Mouse (Mus musculus): ENCODE results near the gene Prss50. TPM values are rescaled to one million over a fixed set of nuclear protein-coding genes. Genes with fewer than 3 reads are reported as not detected.
"Not testable (repeated sequence)": the region's sequence is repeated elsewhere in the genome, so short reads cannot be mapped to it uniquely, and the experiment has no call there.

The Prss50 gene
- polyA plus RNA-seq (2014; fragmentation: Nextera tagmentation; extraction: Ambion mirVana), result 0.24 and 0.43 TPM in 2 replicates

GRCm38 (mm10) chr9:110857781-110858472 is at the start of gene Prss50:
Gene Prss50, plus strand, starts transcription at chr9:110857967.
- H3K27me3 ChIP-seq (ENCODE audit: control insufficient read depth, insufficient read depth, low read length), result no peaks in the 10 kb centered on the region; the same call in 1 of the 2 replicates
- H3K4me3 ChIP-seq (ENCODE audit: low read depth, low read length), result peak within 1 kb of the TSS; percentile 16
- no peaks in the 10 kb centered on the region for H3K36me3 ChIP-seq (ENCODE audit: control insufficient read depth, insufficient read depth, low read length)
- ATAC-seq (ENCODE audit: low read depth), result no peak
- no peak within 1 kb of the TSS for H3K9ac ChIP-seq (replicated peaks; ENCODE audit: low read depth, low read length)
- no peaks in the 10 kb centered on the region for H3K4me1 ChIP-seq (ENCODE audit: control insufficient read depth, insufficient read depth, low read length)
- H3K27ac ChIP-seq (ENCODE audit: low read depth, low read length), result no peak within 1 kb of the TSS
- H3K9me3 ChIP-seq (ENCODE audit: control insufficient read depth, low read length), result no peaks in the 10 kb centered on the region
- peak within 1 kb of the TSS; percentile 42 for H3K4me2 ChIP-seq (ENCODE audit: low read depth, low read length)
- WGBS, result 12% methylated on average over 47 of the region's 50 CpGs

- Histone ChIP-seq H3K36me3 (ENCODE audit: control insufficient read depth, insufficient read depth, low read length) (no peaks in the 10 kb centered on the region), H3K4me2 (ENCODE audit: low read depth, low read length) (no peak overlapping the region), H3K9ac (replicated peaks; ENCODE audit: low read depth, low read length) (no peak overlapping the region), H3K4me3 (ENCODE audit: low read depth, low read length) (no peak overlapping the region), H3K27me3 (ENCODE audit: control insufficient read depth, insufficient read depth, low read length) (no peaks in the 10 kb centered on the region), H3K4me1 (ENCODE audit: control insufficient read depth, insufficient read depth, low read length) (no peaks in the 10 kb centered on the region), H3K27ac (ENCODE audit: low read depth, low read length) (no peak overlapping the region), H3K9me3 (ENCODE audit: control insufficient read depth, low read length) (no peaks in the 10 kb centered on the region)
- 91% methylated on average over 4 of the region's 4 CpGs for WGBS
- ATAC-seq (ENCODE audit: low read depth), result no peak
These were observed 47.7 kb upstream of the Prss50 start for GRCm38 (mm10) chr9:110810051-110810450.

- Histone ChIP-seq H3K9me3 (ENCODE audit: control insufficient read depth, low read length) (no peaks in the 10 kb centered on the region), H3K27me3 (ENCODE audit: control insufficient read depth, insufficient read depth, low read length) (no peaks in the 10 kb centered on the region), H3K36me3 (ENCODE audit: control insufficient read depth, insufficient read depth, low read length) (no peaks in the 10 kb centered on the region), H3K4me1 (ENCODE audit: control insufficient read depth, insufficient read depth, low read length) (no peaks in the 10 kb centered on the region), H3K4me3 (ENCODE audit: low read depth, low read length) (no peak within 1 kb of the TSS), H3K4me2 (ENCODE audit: low read depth, low read length) (no peak within 1 kb of the TSS), H3K9ac (replicated peaks; ENCODE audit: low read depth, low read length) (no peak within 1 kb of the TSS), H3K27ac (ENCODE audit: low read depth, low read length) (no peak within 1 kb of the TSS)
- 65% methylated on average over 18 of the region's 18 CpGs for WGBS
- ATAC-seq (ENCODE audit: low read depth), result no peak
These were observed 44.0 kb upstream of the Prss50 start, which contains the start of gene Prss44 for GRCm38 (mm10) chr9:110813789-110814188. Gene Prss44, plus strand, starts transcription at chr9:110813994.

DNA sequence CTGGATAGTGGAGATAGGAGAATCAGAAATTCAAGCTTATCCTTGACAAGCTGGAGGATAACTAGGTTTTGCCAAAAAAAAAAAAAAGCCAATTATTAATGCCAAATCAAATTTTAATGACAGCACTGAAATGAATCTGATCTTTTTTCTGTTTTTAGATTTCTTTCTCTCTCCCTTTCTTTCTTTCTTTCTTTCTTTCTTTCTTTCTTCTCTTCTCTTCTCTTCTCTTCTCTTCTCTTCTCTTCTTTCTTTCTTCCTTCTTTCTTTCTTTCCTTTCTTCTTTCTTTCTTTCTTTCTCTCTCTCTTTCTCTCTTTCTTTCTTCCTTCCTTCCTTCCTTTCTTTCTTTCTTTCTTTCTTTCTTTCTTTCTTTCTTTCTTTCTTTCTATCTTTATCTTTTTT is 37.2 kb upstream of the Prss50 start:
- H3K27ac ChIP-seq (ENCODE audit: low read depth, low read length); H3K4me2 ChIP-seq (ENCODE audit: low read depth, low read length); H3K27me3 ChIP-seq (ENCODE audit: control insufficient read depth, insufficient read depth, low read length); H3K36me3 ChIP-seq (ENCODE audit: control insufficient read depth, insufficient read depth, low read length); H3K9me3 ChIP-seq (ENCODE audit: control insufficient read depth, low read length); H3K4me1 ChIP-seq (ENCODE audit: control insufficient read depth, insufficient read depth, low read length); H3K9ac ChIP-seq (replicated peaks; ENCODE audit: low read depth, low read length); H3K4me3 ChIP-seq (ENCODE audit: low read depth, low read length); ATAC-seq (ENCODE audit: low read depth): not testable (repeated sequence)

- Histone ChIP-seq H3K36me3 (ENCODE audit: control insufficient read depth, insufficient read depth, low read length) (no peaks in the 10 kb centered on the region), H3K9me3 (ENCODE audit: control insufficient read depth, low read length) (no peaks in the 10 kb centered on the region), H3K9ac (replicated peaks; ENCODE audit: low read depth, low read length) (no peak overlapping the region), H3K4me2 (ENCODE audit: low read depth, low read length) (no peak overlapping the region), H3K4me1 (ENCODE audit: control insufficient read depth, insufficient read depth, low read length) (no peaks in the 10 kb centered on the region), H3K4me3 (ENCODE audit: low read depth, low read length) (no peak overlapping the region), H3K27me3 (ENCODE audit: control insufficient read depth, insufficient read depth, low read length) (no peaks in the 10 kb centered on the region), H3K27ac (ENCODE audit: low read depth, low read length) (no peak overlapping the region)
- no peak for ATAC-seq (ENCODE audit: low read depth)
- WGBS, result 89% methylated on average over 7 of the region's 7 CpGs
These were observed 36.3 kb upstream of the Prss50 start for GRCm38 (mm10) chr9:110821436-110821835.

DNA sequence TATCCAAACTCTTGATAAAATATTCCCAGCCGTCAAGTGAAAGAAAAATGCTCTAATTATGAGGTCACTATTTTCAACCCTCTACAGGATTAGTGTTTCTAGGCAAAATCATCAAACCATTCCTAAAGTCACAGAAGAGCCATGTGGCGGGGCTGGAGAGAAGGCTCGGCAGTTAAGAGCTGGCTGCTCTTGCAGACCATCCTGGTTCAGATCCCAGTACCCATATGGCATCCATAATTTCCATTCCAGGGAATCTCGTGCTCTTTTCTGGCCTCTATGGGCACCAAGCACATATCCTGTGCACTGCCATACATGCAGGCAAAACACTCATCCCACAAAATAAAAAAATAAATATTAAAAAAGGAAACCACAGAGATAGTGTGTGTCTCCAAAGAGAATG is 32.3 kb upstream of the Prss50 start:
- Histone ChIP-seq H3K4me2 (ENCODE audit: low read depth, low read length) (no peak overlapping the region), H3K9ac (replicated peaks; ENCODE audit: low read depth, low read length) (no peak overlapping the region), H3K36me3 (ENCODE audit: control insufficient read depth, insufficient read depth, low read length) (no peaks in the 10 kb centered on the region), H3K9me3 (ENCODE audit: control insufficient read depth, low read length) (no peaks in the 10 kb centered on the region), H3K27me3 (ENCODE audit: control insufficient read depth, insufficient read depth, low read length) (no peaks in the 10 kb centered on the region), H3K27ac (ENCODE audit: low read depth, low read length) (no peak overlapping the region), H3K4me3 (ENCODE audit: low read depth, low read length) (no peak overlapping the region), H3K4me1 (ENCODE audit: control insufficient read depth, insufficient read depth, low read length) (no peaks in the 10 kb centered on the region)
- whole genome bisulfite sequencing, result 77% methylated on average over 4 of the region's 4 CpGs
- no peak for ATAC-seq (ENCODE audit: low read depth)

DNA sequence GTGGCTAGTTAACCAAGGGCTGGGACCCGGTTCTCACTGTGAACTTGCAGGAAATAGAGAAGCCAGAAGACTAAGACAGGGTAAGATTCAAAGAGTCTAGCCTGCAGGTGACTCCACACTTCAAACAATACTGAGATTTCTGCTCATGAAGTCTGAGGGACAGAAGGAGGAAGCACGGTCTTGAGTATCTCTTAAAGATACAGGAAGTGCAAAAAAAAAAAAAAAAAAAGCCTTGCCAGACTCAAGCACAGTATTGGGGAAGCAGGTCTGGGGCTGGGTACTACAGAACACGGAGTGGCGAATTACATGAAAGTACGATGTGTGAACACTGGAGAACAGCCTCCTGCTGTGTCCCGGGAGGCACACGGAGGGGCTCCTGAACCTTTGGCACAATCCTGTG is 31.9 kb upstream of the Prss50 start:
- ATAC-seq (ENCODE audit: low read depth), result no peak
- no peak overlapping the region for H3K4me3 ChIP-seq (ENCODE audit: low read depth, low read length)
- H3K9ac ChIP-seq (replicated peaks; ENCODE audit: low read depth, low read length), result no peak overlapping the region
- no peaks in the 10 kb centered on the region for H3K36me3 ChIP-seq (ENCODE audit: control insufficient read depth, insufficient read depth, low read length)
- no peak overlapping the region for H3K4me2 ChIP-seq (ENCODE audit: low read depth, low read length)
- H3K9me3 ChIP-seq (ENCODE audit: control insufficient read depth, low read length), result no peaks in the 10 kb centered on the region
- no peak overlapping the region for H3K27ac ChIP-seq (ENCODE audit: low read depth, low read length)
- H3K27me3 ChIP-seq (ENCODE audit: control insufficient read depth, insufficient read depth, low read length), result no peaks in the 10 kb centered on the region
- H3K4me1 ChIP-seq (ENCODE audit: control insufficient read depth, insufficient read depth, low read length), result no peaks in the 10 kb centered on the region
- WGBS, result 74% methylated on average over 7 of the region's 7 CpGs

- H3K4me2 ChIP-seq (ENCODE audit: low read depth, low read length), result no peak within 1 kb of the TSS
- H3K9me3 ChIP-seq (ENCODE audit: control insufficient read depth, low read length), result no peaks in the 10 kb centered on the region
- no peaks in the 10 kb centered on the region for H3K27me3 ChIP-seq (ENCODE audit: control insufficient read depth, insufficient read depth, low read length)
- H3K4me3 ChIP-seq (ENCODE audit: low read depth, low read length), result no peak within 1 kb of the TSS
- H3K9ac ChIP-seq (replicated peaks; ENCODE audit: low read depth, low read length), result no peak within 1 kb of the TSS
- no peaks in the 10 kb centered on the region for H3K36me3 ChIP-seq (ENCODE audit: control insufficient read depth, insufficient read depth, low read length)
- no peak for ATAC-seq (ENCODE audit: low read depth)
- WGBS, result 73% methylated on average over 3 of the region's 3 CpGs
- H3K4me1 ChIP-seq (ENCODE audit: control insufficient read depth, insufficient read depth, low read length), result no peaks in the 10 kb centered on the region
- no peak within 1 kb of the TSS for H3K27ac ChIP-seq (ENCODE audit: low read depth, low read length)
These were observed 31.4 kb upstream of the Prss50 start, which contains the start of gene Prss43 for GRCm38 (mm10) chr9:110826390-110826789. Gene Prss43, plus strand, starts transcription at chr9:110826690.

DNA sequence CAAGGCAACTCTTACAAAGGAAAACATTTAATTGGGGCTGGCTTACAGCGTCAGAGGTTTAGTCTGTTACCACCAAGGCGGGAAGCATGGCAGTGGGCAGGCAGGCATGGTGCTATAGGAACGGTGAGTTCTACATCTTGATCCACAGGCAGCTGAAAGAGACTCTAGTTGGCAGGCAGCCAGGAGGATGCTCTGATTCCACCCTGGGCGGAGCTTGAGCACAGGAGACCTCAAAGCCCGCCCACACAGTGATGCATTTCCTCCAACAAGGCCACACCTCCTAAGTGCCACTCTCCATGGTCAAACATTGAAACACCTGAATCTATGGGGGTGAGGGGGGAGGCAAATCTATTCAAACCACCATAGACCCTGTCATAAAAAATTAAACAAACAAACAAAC is 24.7 kb upstream of the Prss50 start:
- Histone ChIP-seq H3K9ac (replicated peaks; ENCODE audit: low read depth, low read length) (no peak overlapping the region), H3K27me3 (ENCODE audit: control insufficient read depth, insufficient read depth, low read length) (no peaks in the 10 kb centered on the region), H3K4me2 (ENCODE audit: low read depth, low read length) (no peak overlapping the region), H3K36me3 (ENCODE audit: control insufficient read depth, insufficient read depth, low read length) (no peaks in the 10 kb centered on the region), H3K4me1 (ENCODE audit: control insufficient read depth, insufficient read depth, low read length) (no peaks in the 10 kb centered on the region), H3K27ac (ENCODE audit: low read depth, low read length) (no peak overlapping the region), H3K9me3 (ENCODE audit: control insufficient read depth, low read length) (no peaks in the 10 kb centered on the region), H3K4me3 (ENCODE audit: low read depth, low read length) (no peak overlapping the region)
- no peak for ATAC-seq (ENCODE audit: low read depth)
- 73% methylated on average over 5 of the region's 5 CpGs for WGBS

Data from neural tube, embryonic 14.5 days (tissue).